Mouse (Mus musculus): ENCODE results near the gene Adamts2.

GRCm38 (mm10) chr11:50571448-50571847, 30.4 kb upstream of the Adamts2 start:
- TF ChIP-seq POLR2A (IDR thresholded peaks at IDR 0.05; ENCODE audit: low read depth, low read length) = no peak
- no peak for TF ChIP-seq CTCF (IDR thresholded peaks at IDR 0.05; ENCODE audit: extremely low read depth, insufficient read length, insufficient replicate concordance, low read depth, low read length)
